Mouse (Mus musculus): Measurements from ENCODE around the gene Gm8879.
"Not testable (repeated sequence)": the region's sequence is repeated elsewhere in the genome, so short reads cannot be mapped to it uniquely, and the experiment has no call there.

Gm8879 gene

GRCm38 (mm10) chr5:11127334-11127733 is at the start of gene Gm8879:
Gene Gm8879, plus strand, starts transcription at chr5:11127634.
- DNase-seq: not testable (repeated sequence)

GRCm38 (mm10) chr5:11138031-11138430 is 10.6 kb downstream of the Gm8879 start:
- not testable (repeated sequence) for DNase-seq

Measured in spleen, adult 18-20 months (tissue).